Mouse (Mus musculus): Measurements from ENCODE around the gene Obscn. TPM values are rescaled to one million over a fixed set of nuclear protein-coding genes. Genes with fewer than 3 reads are reported as not detected.

Gene Obscn
- total and polyA plus RNA-seq, 3 experiments, result 0.11 to 0.27 TPM; not detected in 1

- ATAC-seq (ENCODE audit: extremely low read depth, insufficient number of reproducible peaks, low FRiP score, poor library complexity, severe bottlenecking), result no peak
These were observed 53.1 kb downstream of the Obscn start for GRCm38 (mm10) chr11:59083125-59083524.

GRCm38 (mm10) chr11:59078311-59078710 is 57.9 kb downstream of the Obscn start:
- TF ChIP-seq CTCF (IDR thresholded peaks at IDR 0.05; ENCODE audit: low read depth, low read length) (no peak), GATA1 (IDR thresholded peaks at IDR 0.05; ENCODE audit: borderline replicate concordance, low read length) (no peak), POLR2AphosphoS5 (IDR thresholded peaks at IDR 0.05; ENCODE audit: insufficient replicate concordance, low read depth, low read length) (no peak), GATA2 (IDR thresholded peaks at IDR 0.05; ENCODE audit: borderline replicate concordance, low read depth, low read length) (no peak), TAL1 (conservative IDR thresholded peaks at IDR 0.05; ENCODE audit: low read depth, low read length) (no peak)
- H3K4me3 ChIP-seq (ENCODE audit: low read depth, low read length), result no peak overlapping the region
- no peaks in the 10 kb centered on the region for H3K9me3 ChIP-seq (replicated peaks)
- H3K36me3 ChIP-seq (replicated peaks), result no peaks in the 10 kb centered on the region
- ATAC-seq (ENCODE audit: extremely low read depth, insufficient number of reproducible peaks, low FRiP score, poor library complexity, severe bottlenecking), result no peak
- peaks cover 49% of the 10 kb centered on the region; the same call in 1 of the 2 replicates for H3K27me3 ChIP-seq (ENCODE audit: insufficient read depth, low read length)
- H3K4me1 ChIP-seq (ENCODE audit: insufficient read depth, low read depth, low read length), result peaks cover 4% of the 10 kb centered on the region; the same call in 1 of the 2 replicates
- DNase-seq (ENCODE audit: low spot score), result no peak

More at GRCm38 (mm10) chr11:59083125-59083524, 53.1 kb downstream of the Obscn start:
- H3K9me3 ChIP-seq (replicated peaks), result no peaks in the 10 kb centered on the region
- H3K4me3 ChIP-seq (ENCODE audit: low read depth, low read length), result no peak overlapping the region
- peaks cover 33% of the 10 kb centered on the region; the same call in 1 of the 2 replicates for H3K27me3 ChIP-seq (ENCODE audit: insufficient read depth, low read length)
- H3K36me3 ChIP-seq (replicated peaks), result no peaks in the 10 kb centered on the region
- DNase-seq (ENCODE audit: low spot score), result no peak
- H3K4me1 ChIP-seq (ENCODE audit: insufficient read depth, low read depth, low read length), result peaks cover 4% of the 10 kb centered on the region; the same call in 1 of the 2 replicates
- no peak for TF ChIP-seq TAL1 (conservative IDR thresholded peaks at IDR 0.05; ENCODE audit: low read depth, low read length)
- no peak for TF ChIP-seq POLR2AphosphoS5 (IDR thresholded peaks at IDR 0.05; ENCODE audit: insufficient replicate concordance, low read depth, low read length)
- no peak for TF ChIP-seq CTCF (IDR thresholded peaks at IDR 0.05; ENCODE audit: low read depth, low read length)
- TF ChIP-seq GATA2 (IDR thresholded peaks at IDR 0.05; ENCODE audit: borderline replicate concordance, low read depth, low read length), result no peak
- no peak for TF ChIP-seq GATA1 (IDR thresholded peaks at IDR 0.05; ENCODE audit: borderline replicate concordance, low read length)

GRCm38 (mm10) chr11:59070321-59070720 is 65.9 kb downstream of the Obscn start:
- Histone ChIP-seq H3K4me3 (ENCODE audit: low read depth, low read length) (no peak overlapping the region), H3K9me3 (replicated peaks) (no peaks in the 10 kb centered on the region), H3K36me3 (replicated peaks) (no peaks in the 10 kb centered on the region), H3K27me3 (ENCODE audit: insufficient read depth, low read length) (peaks cover 40% of the 10 kb centered on the region), H3K4me1 (ENCODE audit: insufficient read depth, low read depth, low read length) (no peaks in the 10 kb centered on the region)
- no peak for ATAC-seq (ENCODE audit: extremely low read depth, insufficient number of reproducible peaks, low FRiP score, poor library complexity, severe bottlenecking)
- DNase-seq (ENCODE audit: low spot score), result no peak
- TF ChIP-seq TAL1 (conservative IDR thresholded peaks at IDR 0.05; ENCODE audit: low read depth, low read length), result no peak
- TF ChIP-seq CTCF (IDR thresholded peaks at IDR 0.05; ENCODE audit: low read depth, low read length), result no peak
- no peak for TF ChIP-seq GATA1 (IDR thresholded peaks at IDR 0.05; ENCODE audit: borderline replicate concordance, low read length)
- no peak for TF ChIP-seq GATA2 (IDR thresholded peaks at IDR 0.05; ENCODE audit: borderline replicate concordance, low read depth, low read length)
- no peak for TF ChIP-seq POLR2AphosphoS5 (IDR thresholded peaks at IDR 0.05; ENCODE audit: insufficient replicate concordance, low read depth, low read length)

- Histone ChIP-seq H3K27me3 (ENCODE audit: insufficient read depth, low read length) (peaks cover 46% of the 10 kb centered on the region), H3K4me1 (ENCODE audit: insufficient read depth, low read depth, low read length) (no peaks in the 10 kb centered on the region), H3K9me3 (replicated peaks) (no peaks in the 10 kb centered on the region), H3K4me3 (ENCODE audit: low read depth, low read length) (no peak overlapping the region), H3K36me3 (replicated peaks) (no peaks in the 10 kb centered on the region)
- no peak for ATAC-seq (ENCODE audit: extremely low read depth, insufficient number of reproducible peaks, low FRiP score, poor library complexity, severe bottlenecking)
- no peak for DNase-seq (ENCODE audit: low spot score)
- TF ChIP-seq GATA2 (IDR thresholded peaks at IDR 0.05; ENCODE audit: borderline replicate concordance, low read depth, low read length) (no peak), CTCF (IDR thresholded peaks at IDR 0.05; ENCODE audit: low read depth, low read length) (no peak), POLR2AphosphoS5 (IDR thresholded peaks at IDR 0.05; ENCODE audit: insufficient replicate concordance, low read depth, low read length) (no peak), GATA1 (IDR thresholded peaks at IDR 0.05; ENCODE audit: borderline replicate concordance, low read length) (no peak), TAL1 (conservative IDR thresholded peaks at IDR 0.05; ENCODE audit: low read depth, low read length) (no peak)
These were observed 67.3 kb downstream of the Obscn start for GRCm38 (mm10) chr11:59068922-59069321.

- no peaks in the 10 kb centered on the region for H3K9me3 ChIP-seq (replicated peaks)
- H3K36me3 ChIP-seq (replicated peaks), result no peaks in the 10 kb centered on the region
- DNase-seq (ENCODE audit: low spot score), result no peak
- peaks cover 46% of the 10 kb centered on the region for H3K27me3 ChIP-seq (ENCODE audit: insufficient read depth, low read length)
- TF ChIP-seq GATA1 (IDR thresholded peaks at IDR 0.05; ENCODE audit: borderline replicate concordance, low read length), result no peak
- TF ChIP-seq GATA2 (IDR thresholded peaks at IDR 0.05; ENCODE audit: borderline replicate concordance, low read depth, low read length), result no peak
- TF ChIP-seq CTCF (IDR thresholded peaks at IDR 0.05; ENCODE audit: low read depth, low read length), result no peak
- TF ChIP-seq POLR2AphosphoS5 (IDR thresholded peaks at IDR 0.05; ENCODE audit: insufficient replicate concordance, low read depth, low read length), result no peak
- TF ChIP-seq TAL1 (conservative IDR thresholded peaks at IDR 0.05; ENCODE audit: low read depth, low read length), result no peak
- H3K4me1 ChIP-seq (ENCODE audit: insufficient read depth, low read depth, low read length), result no peaks in the 10 kb centered on the region
- ATAC-seq (ENCODE audit: extremely low read depth, insufficient number of reproducible peaks, low FRiP score, poor library complexity, severe bottlenecking), result no peak
- no peak overlapping the region for H3K4me3 ChIP-seq (ENCODE audit: low read depth, low read length)
These were observed 67.8 kb downstream of the Obscn start for GRCm38 (mm10) chr11:59068433-59068832.

- TF ChIP-seq GATA1 (IDR thresholded peaks at IDR 0.05; ENCODE audit: borderline replicate concordance, low read length), result no peak
- TF ChIP-seq CTCF (IDR thresholded peaks at IDR 0.05; ENCODE audit: low read depth, low read length), result no peak
- TF ChIP-seq POLR2AphosphoS5 (IDR thresholded peaks at IDR 0.05; ENCODE audit: insufficient replicate concordance, low read depth, low read length), result no peak
- TF ChIP-seq GATA2 (IDR thresholded peaks at IDR 0.05; ENCODE audit: borderline replicate concordance, low read depth, low read length), result no peak
- TF ChIP-seq TAL1 (conservative IDR thresholded peaks at IDR 0.05; ENCODE audit: low read depth, low read length), result no peak
- no peaks in the 10 kb centered on the region for H3K9me3 ChIP-seq (replicated peaks)
- DNase-seq (ENCODE audit: low spot score), result no peak
- no peaks in the 10 kb centered on the region for H3K4me1 ChIP-seq (ENCODE audit: insufficient read depth, low read depth, low read length)
- no peak for ATAC-seq (ENCODE audit: extremely low read depth, insufficient number of reproducible peaks, low FRiP score, poor library complexity, severe bottlenecking)
- H3K27me3 ChIP-seq (ENCODE audit: insufficient read depth, low read length), result peaks cover 45% of the 10 kb centered on the region
- no peak overlapping the region for H3K4me3 ChIP-seq (ENCODE audit: low read depth, low read length)
- H3K36me3 ChIP-seq (replicated peaks), result no peaks in the 10 kb centered on the region
These were observed 68.3 kb downstream of the Obscn start for GRCm38 (mm10) chr11:59067921-59068320.
